Mouse (Mus musculus) lung, postnatal 0 days (tissue): ENCODE data around the gene Olfr205. TPM values are rescaled to one million over a fixed set of nuclear protein-coding genes. Genes with fewer than 3 reads are reported as not detected.
"Not testable (repeated sequence)": the region's sequence is repeated elsewhere in the genome, so short reads cannot be mapped to it uniquely, and the experiment has no call there.

Source experiments
- ATAC-seq: fragments of 200-750 bp; cut with Nextera tagmentation; 2 replicates; pipeline ENCODE4 v1.8.0; 2017; ENCODE audit warnings: moderate library complexity
- DNase-seq: peaks from one replicate; pipeline ENCODE4 v3.0.0-alpha.2; 2016; ENCODE audit warnings: low spot score
- H3K27ac ChIP-seq: fragments of 300-500 bp; sonication (generic); 2 replicates; pipeline ENCODE4 v1.5.1; 2014; ENCODE audit warnings: antibody characterized with exemption, mild to moderate bottlenecking, low read length, mixed read lengths
- H3K27me3 ChIP-seq: fragments of 300-500 bp; sonication (generic); replicated peaks from 2 replicates; pipeline ENCODE4 v1.6.1; 2014; ENCODE audit warnings: low read length, mixed read lengths; ENCODE audit not compliant: insufficient read depth
- H3K36me3 ChIP-seq: fragments of 300-500 bp; sonication (generic); 2 replicates; pipeline ENCODE4 v1.6.1; 2014; ENCODE audit warnings: low read length, mixed read lengths; ENCODE audit not compliant: insufficient read depth
- H3K4me1 ChIP-seq: fragments of 300-500 bp; sonication (generic); 2 replicates; pipeline ENCODE4 v1.6.1; 2014; ENCODE audit warnings: antibody characterized with exemption, low read depth, low read length, mixed read lengths; ENCODE audit not compliant: insufficient read depth
- H3K4me2 ChIP-seq: fragments of 300-500 bp; sonication (generic); replicated peaks from 2 replicates; pipeline ENCODE4 v1.6.1; 2014; ENCODE audit warnings: low read depth, mild to moderate bottlenecking, low read length, moderate library complexity, mixed read lengths
- H3K4me3 ChIP-seq: fragments of 300-500 bp; sonication (generic); 2 replicates; pipeline ENCODE4 v1.5.1; 2014; ENCODE audit warnings: low read depth, low read length
- H3K9ac ChIP-seq: fragments of 300-500 bp; sonication (generic); replicated peaks from 2 replicates; pipeline ENCODE4 v1.6.1; 2014; ENCODE audit warnings: low read depth, mild to moderate bottlenecking
- H3K9me3 ChIP-seq: fragments of 300-500 bp; sonication (generic); 2 replicates; pipeline ENCODE4 v1.6.1; 2016; ENCODE audit warnings: low read length, mixed read lengths
- CTCF ChIP-seq: IDR thresholded peaks from 2 replicates; pipeline ENCODE4 v1.5.1; 2016; ENCODE audit warnings: antibody characterized with exemption, mild to moderate bottlenecking
- EP300 ChIP-seq: IDR thresholded peaks from 2 replicates; pipeline ENCODE4 v1.6.1; 2016; ENCODE audit warnings: antibody characterized with exemption, mild to moderate bottlenecking, control low read depth
- WGBS: fragments of 180-500 bp; shearing (Covaris S2); extraction: QIAGEN DNeasy Blood & Tissue Kit; methylation state at CpG from one replicate; pipeline ENCODE4 v1.1.7; 2014; 5-methylcytosine and 5-hydroxymethylcytosine counted together
- polyA plus RNA-seq: library from polyadenylated mRNA; unstranded; fragments of >200 nt; fragmentation: Nextera tagmentation; extraction: Ambion mirVana; gene quantifications from 2 replicates; pipeline ENCODE4 v1.2.1, GENCODE M21; 2015

Gene Olfr205
- not detected in 2 replicates for polyA plus RNA-seq

- no peaks in the 10 kb centered on the region for H3K9me3 ChIP-seq
- H3K4me3 ChIP-seq: no peak within 1 kb of the TSS
- TF ChIP-seq CTCF (no peak), EP300 (no peak)
- H3K4me1 ChIP-seq: no peaks in the 10 kb centered on the region
- H3K9ac ChIP-seq: no peak within 1 kb of the TSS
- no peaks in the 10 kb centered on the region for H3K36me3 ChIP-seq
- ATAC-seq (no peak), DNase-seq (no peak)
- H3K27ac ChIP-seq: no peak within 1 kb of the TSS
- H3K4me2 ChIP-seq: no peak within 1 kb of the TSS
- no peaks in the 10 kb centered on the region for H3K27me3 ChIP-seq
Observed at GRCm38 (mm10) chr16:59331038-59331437, at the start of gene Olfr205. Olfr205 (minus strand) TSS chr16:59331138.

- no peaks in the 10 kb centered on the region for H3K4me1 ChIP-seq
- no peak within 1 kb of the TSS for H3K27ac ChIP-seq
- no peaks in the 10 kb centered on the region for H3K36me3 ChIP-seq
- TF ChIP-seq CTCF (no peak), EP300 (no peak)
- H3K4me3 ChIP-seq: no peak within 1 kb of the TSS
- no peaks in the 10 kb centered on the region for H3K27me3 ChIP-seq
- H3K9me3 ChIP-seq: no peaks in the 10 kb centered on the region
- no peak within 1 kb of the TSS for H3K9ac ChIP-seq
- no peak for ATAC-seq
- WGBS: 56% methylated on average over 2 of the region's 2 CpGs
- DNase-seq: no peak
- no peak within 1 kb of the TSS for H3K4me2 ChIP-seq
Observed at GRCm38 (mm10) chr16:59363893-59364292, 33.0 kb upstream of the Olfr205 start, which contains the start of gene Olfr209. Olfr209 (minus strand) TSS chr16:59363993.

- no peaks in the 10 kb centered on the region for H3K27me3 ChIP-seq
- TF ChIP-seq CTCF (no peak), EP300 (no peak)
- 75% methylated on average over 1 of the region's 1 CpGs for WGBS
- no peak within 1 kb of the TSS for H3K27ac ChIP-seq
- H3K9ac ChIP-seq: no peak within 1 kb of the TSS
- no peak within 1 kb of the TSS for H3K4me2 ChIP-seq
- no peak for ATAC-seq
- no peaks in the 10 kb centered on the region for H3K9me3 ChIP-seq
- no peak within 1 kb of the TSS for H3K4me3 ChIP-seq
- DNase-seq: no peak
- no peaks in the 10 kb centered on the region for H3K36me3 ChIP-seq
- H3K4me1 ChIP-seq: no peaks in the 10 kb centered on the region
Observed at GRCm38 (mm10) chr16:59349146-59349545, 18.2 kb upstream of the Olfr205 start, which contains the start of gene Olfr206. Olfr206 (minus strand) TSS chr16:59349246.

GRCm38 (mm10) chr16:59323262-59323661, 7.7 kb downstream of the Olfr205 start:
- not testable (repeated sequence) for H3K9me3 ChIP-seq, H3K27ac ChIP-seq, H3K4me3 ChIP-seq, DNase-seq, H3K4me2 ChIP-seq, H3K4me1 ChIP-seq, ATAC-seq, H3K27me3 ChIP-seq, H3K9ac ChIP-seq, H3K36me3 ChIP-seq
- 30% methylated on average over 1 of the region's 1 CpGs for WGBS

- ATAC-seq (no peak), DNase-seq (no peak)
- Histone ChIP-seq H3K9me3 (no peaks in the 10 kb centered on the region), H3K36me3 (no peaks in the 10 kb centered on the region), H3K4me1 (no peaks in the 10 kb centered on the region), H3K27ac (no peak within 1 kb of the TSS), H3K27me3 (no peaks in the 10 kb centered on the region), H3K4me3 (no peak within 1 kb of the TSS), H3K4me2 (no peak within 1 kb of the TSS), H3K9ac (no peak within 1 kb of the TSS)
- TF ChIP-seq CTCF (no peak), EP300 (no peak)
Observed at GRCm38 (mm10) chr16:59318148-59318547, 12.8 kb downstream of the Olfr205 start, which contains the start of gene Olfr204. Olfr204 (minus strand) TSS chr16:59318248.

- no peak within 1 kb of the TSS for H3K4me2 ChIP-seq
- no peak within 1 kb of the TSS for H3K9ac ChIP-seq
- no peak within 1 kb of the TSS for H3K4me3 ChIP-seq
- H3K36me3 ChIP-seq: no peaks in the 10 kb centered on the region
- no peaks in the 10 kb centered on the region for H3K4me1 ChIP-seq
- H3K9me3 ChIP-seq: no peaks in the 10 kb centered on the region
- DNase-seq: no peak
- no peak within 1 kb of the TSS for H3K27ac ChIP-seq
- no peaks in the 10 kb centered on the region for H3K27me3 ChIP-seq
- 72% methylated on average over 2 of the region's 2 CpGs for WGBS
- TF ChIP-seq CTCF (no peak), EP300 (no peak)
- ATAC-seq: no peak
Observed at GRCm38 (mm10) chr16:59298581-59298980, 32.4 kb downstream of the Olfr205 start, which contains the start of gene Olfr203. Olfr203 (plus strand) TSS chr16:59298881.

- not testable (repeated sequence) for H3K4me2 ChIP-seq, H3K4me1 ChIP-seq, H3K9me3 ChIP-seq, H3K36me3 ChIP-seq, DNase-seq, H3K27ac ChIP-seq, H3K9ac ChIP-seq, ATAC-seq, H3K4me3 ChIP-seq, H3K27me3 ChIP-seq
- whole genome bisulfite sequencing: 70% methylated on average over 9 of the region's 9 CpGs
Observed at GRCm38 (mm10) chr16:59287576-59287975, 43.4 kb downstream of the Olfr205 start.
